Mouse (Mus musculus) forebrain, postnatal 0 days (tissue): ENCODE results near the gene Fads2. TPM values are rescaled to one million over a fixed set of nuclear protein-coding genes. Genes with fewer than 3 reads are reported as not detected.

Experiments used
- ATAC-seq: fragments of 200-750 bp; cut with Nextera tagmentation; 2 replicates; pipeline ENCODE4 v1.8.0; 2017; ENCODE audit warnings: mild to moderate bottlenecking, moderate library complexity
- DNase-seq: peaks from one replicate; pipeline ENCODE4 v3.0.0-alpha.2; 2015
- H3K27ac ChIP-seq: fragments of 300-500 bp; sonication (generic); 2 replicates; pipeline ENCODE4 v1.5.1; 2014; ENCODE audit warnings: low read depth, mild to moderate bottlenecking, antibody characterized with exemption, low read length, moderate library complexity, mixed read lengths
- H3K27me3 ChIP-seq: fragments of 300-500 bp; sonication (generic); 2 replicates; pipeline ENCODE4 v1.6.1; 2014; ENCODE audit warnings: mild to moderate bottlenecking, low read length, mixed read lengths; ENCODE audit not compliant: insufficient read depth
- H3K36me3 ChIP-seq: fragments of 300-500 bp; sonication (generic); 2 replicates; pipeline ENCODE4 v1.6.1; 2014; ENCODE audit warnings: mild to moderate bottlenecking, moderate library complexity; ENCODE audit not compliant: insufficient read depth
- H3K4me1 ChIP-seq: fragments of 300-500 bp; sonication (generic); 2 replicates; pipeline ENCODE4 v1.6.1; 2014; ENCODE audit warnings: antibody characterized with exemption; ENCODE audit not compliant: insufficient read depth
- H3K4me2 ChIP-seq: fragments of 300-500 bp; sonication (generic); 2 replicates; pipeline ENCODE4 v1.6.1; 2014; ENCODE audit warnings: low read depth, mild to moderate bottlenecking, moderate library complexity
- H3K4me3 ChIP-seq: fragments of 300-500 bp; sonication (generic); 2 replicates; pipeline ENCODE4 v1.5.1; 2014; ENCODE audit warnings: low read depth, low read length, mixed read lengths
- H3K9ac ChIP-seq: fragments of 300-500 bp; sonication (generic); 2 replicates; pipeline ENCODE4 v1.6.1; 2014; ENCODE audit warnings: mild to moderate bottlenecking
- H3K9me3 ChIP-seq: fragments of 300-500 bp; sonication (generic); 2 replicates; pipeline ENCODE4 v1.6.1; 2016; ENCODE audit warnings: low read length
- CTCF ChIP-seq: sonication (generic); IDR thresholded peaks from 2 replicates; pipeline ENCODE4 v1.5.1; 2016; ENCODE audit warnings: antibody characterized with exemption, control low read depth, low read depth
- WGBS: fragments of 180-500 bp; shearing (Covaris S2); extraction: QIAGEN DNeasy Blood & Tissue Kit; methylation state at CpG from one replicate; pipeline ENCODE4 v1.1.7; 2014; 5-methylcytosine and 5-hydroxymethylcytosine counted together
- polyA plus RNA-seq: library from polyadenylated mRNA; unstranded; fragments of >200 nt; fragmentation: Nextera tagmentation; extraction: Ambion mirVana; gene quantifications from 2 replicates; pipeline ENCODE4 v1.2.1, GENCODE M21; 2015
- total RNA-seq: library from RNA; depleted of rRNA; stranded (reverse); fragments of >200 nt; gene quantifications from 2 replicates; pipeline ENCODE4 v1.2.3, GENCODE M21; 2014

The Fads2 gene
- total and polyA plus RNA-seq, 2 experiments from 2014 or later = 248 to 249 TPM

DNA sequence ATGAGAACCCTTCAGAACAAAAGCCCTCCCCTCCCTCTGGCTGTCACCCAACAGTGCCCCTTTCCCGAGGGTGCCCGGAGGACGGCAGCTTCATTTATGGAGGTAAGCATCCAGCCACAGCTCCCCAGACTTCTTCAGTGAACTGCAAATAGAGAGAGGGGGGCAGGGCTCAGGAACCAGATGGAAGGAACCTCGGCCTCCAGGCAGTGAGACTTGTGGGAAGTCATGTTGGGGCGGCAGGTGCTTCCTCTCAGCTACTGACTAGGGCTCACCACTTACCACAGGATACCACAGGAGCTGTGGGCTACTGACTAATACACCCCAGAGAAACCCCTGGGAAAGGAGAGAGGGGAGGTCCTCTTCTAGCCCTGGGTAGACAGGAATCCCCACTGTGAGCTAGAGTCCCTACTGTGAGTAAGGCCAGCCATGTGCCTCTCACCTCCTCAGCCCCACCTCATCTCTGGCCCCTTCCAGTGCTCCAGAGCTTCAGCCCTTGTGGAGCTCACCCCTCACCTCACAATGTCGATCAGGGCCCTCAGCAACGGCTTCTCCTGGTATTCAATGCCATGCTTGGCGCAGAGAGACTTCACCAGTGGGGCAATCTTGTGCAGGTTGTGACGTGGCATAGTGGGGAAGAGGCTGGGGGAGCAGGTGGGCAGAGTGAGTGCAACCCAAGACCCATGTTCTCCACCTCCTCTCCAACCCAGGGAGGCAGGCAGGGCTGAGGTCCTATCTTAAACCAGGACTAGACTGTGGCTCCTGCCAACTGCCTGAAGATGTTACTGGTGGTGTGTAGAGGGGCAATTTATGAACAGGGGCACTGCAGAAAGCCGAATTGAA is 37.2 kb downstream of the Fads2 start:
- no peak for TF ChIP-seq CTCF
- Histone ChIP-seq H3K4me3 (no peak overlapping the region), H3K4me2 (no peak overlapping the region), H3K9me3 (no peaks in the 10 kb centered on the region), H3K4me1 (no peaks in the 10 kb centered on the region), H3K27ac (no peak overlapping the region), H3K27me3 (no peaks in the 10 kb centered on the region), H3K9ac (no peak overlapping the region), H3K36me3 (peaks cover 80% of the 10 kb centered on the region)
- WGBS = 69% methylated on average over 10 of the region's 10 CpGs
- ATAC-seq (no peak), DNase-seq (no peak)

DNA sequence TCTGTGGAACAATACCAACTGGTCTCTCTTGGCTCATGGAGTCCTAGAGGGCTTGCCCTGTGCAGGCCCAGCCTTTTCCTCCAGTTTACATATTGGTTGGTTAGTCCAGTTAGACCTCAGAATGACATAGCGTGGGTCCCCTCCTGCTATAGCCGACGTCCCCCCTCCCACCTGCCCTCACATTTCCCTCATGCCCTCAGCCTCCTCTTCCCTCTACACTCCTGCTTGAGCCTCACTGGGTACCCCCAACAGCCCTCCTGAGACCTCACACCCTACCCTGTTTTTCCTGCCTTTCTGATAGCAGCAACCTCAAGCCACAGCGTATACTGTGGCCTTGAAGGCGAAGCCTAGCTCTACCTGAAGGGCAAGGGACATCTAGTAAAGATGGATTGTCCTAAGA is 38.7 kb downstream of the Fads2 start:
- no peak for TF ChIP-seq CTCF
- no peak for ATAC-seq
- Histone ChIP-seq H3K9me3 (no peaks in the 10 kb centered on the region), H3K9ac (no peak overlapping the region), H3K4me3 (no peak overlapping the region), H3K36me3 (peaks cover 76% of the 10 kb centered on the region), H3K27me3 (no peaks in the 10 kb centered on the region), H3K4me1 (no peaks in the 10 kb centered on the region), H3K4me2 (no peak overlapping the region), H3K27ac (no peak overlapping the region)
- WGBS = 97% methylated on average over 5 of the region's 5 CpGs
- no peak for DNase-seq

DNA sequence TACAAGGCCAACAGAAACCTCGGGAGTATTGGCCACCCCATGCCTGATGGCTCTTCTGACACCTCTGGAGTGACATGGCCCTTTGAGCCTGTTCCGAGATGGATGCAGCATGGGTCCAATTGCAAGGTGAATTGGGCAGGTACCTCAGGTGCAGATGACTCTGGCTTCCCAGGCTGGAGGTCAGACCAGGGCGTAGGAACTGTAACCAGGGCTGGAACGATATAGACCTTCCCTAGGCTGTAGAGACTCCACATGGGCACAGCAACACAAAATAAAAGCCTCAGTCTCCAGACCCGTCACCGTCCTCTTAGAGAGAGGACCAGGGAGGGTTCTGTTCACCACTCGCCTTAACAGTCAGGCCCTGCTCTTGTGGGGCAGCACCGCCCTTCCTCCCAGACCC is 39.3 kb downstream of the Fads2 start:
- H3K9ac ChIP-seq = no peak overlapping the region
- H3K4me2 ChIP-seq = no peak overlapping the region
- ATAC-seq = no peak
- H3K27me3 ChIP-seq = no peaks in the 10 kb centered on the region
- no peaks in the 10 kb centered on the region for H3K9me3 ChIP-seq
- peaks cover 77% of the 10 kb centered on the region for H3K36me3 ChIP-seq
- H3K4me3 ChIP-seq = no peak overlapping the region
- TF ChIP-seq CTCF = no peak
- no peak for DNase-seq
- H3K27ac ChIP-seq = no peak overlapping the region
- H3K4me1 ChIP-seq = no peaks in the 10 kb centered on the region
- 91% methylated on average over 8 of the region's 8 CpGs for WGBS

DNA sequence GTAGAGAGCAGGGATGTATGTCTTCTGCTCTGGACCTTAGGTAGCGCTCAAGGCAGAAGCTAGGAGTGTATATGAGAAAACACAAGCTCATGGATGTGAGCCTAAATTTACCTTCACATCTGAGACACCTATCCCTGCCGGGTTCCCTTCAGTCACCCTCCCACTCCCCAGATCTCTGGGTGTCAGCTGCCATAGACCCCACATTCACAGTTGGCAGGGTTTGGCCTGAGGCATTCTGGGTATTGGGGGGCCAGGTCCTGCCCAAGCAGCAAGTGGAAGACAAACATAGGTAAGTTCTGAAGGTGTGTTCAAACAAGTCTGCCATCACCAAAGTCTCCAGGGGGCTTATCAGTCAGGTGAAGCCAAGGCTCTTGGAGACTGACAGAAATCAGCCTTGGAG is 39.9 kb downstream of the Fads2 start:
- ATAC-seq (no peak), DNase-seq (no peak)
- peaks cover 77% of the 10 kb centered on the region for H3K36me3 ChIP-seq
- no peak overlapping the region for H3K9ac ChIP-seq
- WGBS = 95% methylated on average over 2 of the region's 2 CpGs
- H3K27ac ChIP-seq = no peak overlapping the region
- no peak overlapping the region for H3K4me2 ChIP-seq
- H3K4me1 ChIP-seq = no peaks in the 10 kb centered on the region
- no peaks in the 10 kb centered on the region for H3K9me3 ChIP-seq
- H3K27me3 ChIP-seq = no peaks in the 10 kb centered on the region
- no peak overlapping the region for H3K4me3 ChIP-seq
- no peak for TF ChIP-seq CTCF

DNA sequence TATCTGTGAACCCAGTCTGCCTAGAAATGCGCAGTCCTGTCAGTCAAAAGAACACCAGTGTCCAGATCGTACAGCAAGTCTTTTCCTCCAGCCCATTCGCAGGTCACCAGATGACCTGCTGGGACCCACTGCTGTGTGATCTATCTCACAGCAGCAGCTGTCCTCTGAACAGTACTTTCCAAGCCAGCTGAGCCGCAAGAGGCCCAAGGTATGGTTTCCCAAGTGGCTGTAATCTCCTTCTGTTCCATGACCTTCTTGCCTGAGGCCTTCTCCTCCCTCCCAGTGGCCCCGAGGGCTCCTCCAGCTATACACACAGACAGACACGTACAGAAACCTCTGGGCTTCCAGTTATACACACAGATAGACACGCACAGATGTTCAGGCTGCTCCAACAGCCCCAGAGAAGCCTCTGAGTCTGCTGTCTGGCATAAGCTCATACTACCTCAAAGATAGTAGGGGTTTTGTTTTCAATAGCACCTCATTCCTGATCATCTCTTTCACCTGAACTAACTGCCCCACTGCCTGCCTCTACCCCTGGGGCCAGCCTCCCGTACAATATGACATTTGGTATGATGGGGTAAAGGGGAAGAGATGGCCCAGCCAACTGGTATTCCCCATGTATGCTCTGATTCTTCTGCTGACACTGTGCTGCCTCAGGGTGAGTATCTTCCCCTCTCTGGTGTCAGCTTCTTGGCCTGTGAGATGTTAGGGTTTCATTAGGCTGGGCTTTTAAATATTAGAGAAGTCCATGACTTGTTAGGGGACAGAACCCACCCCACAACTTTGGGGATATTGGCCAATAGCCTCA is 40.6 kb downstream of the Fads2 start:
- WGBS = 59% methylated on average over 8 of the region's 8 CpGs
- Histone ChIP-seq H3K36me3 (peaks cover 77% of the 10 kb centered on the region), H3K27ac (no peak overlapping the region), H3K27me3 (no peaks in the 10 kb centered on the region), H3K9ac (no peak overlapping the region), H3K4me3 (no peak overlapping the region), H3K4me1 (no peaks in the 10 kb centered on the region), H3K9me3 (no peaks in the 10 kb centered on the region), H3K4me2 (no peak overlapping the region)
- no peak for DNase-seq
- ATAC-seq = no peak
- no peak for TF ChIP-seq CTCF

DNA sequence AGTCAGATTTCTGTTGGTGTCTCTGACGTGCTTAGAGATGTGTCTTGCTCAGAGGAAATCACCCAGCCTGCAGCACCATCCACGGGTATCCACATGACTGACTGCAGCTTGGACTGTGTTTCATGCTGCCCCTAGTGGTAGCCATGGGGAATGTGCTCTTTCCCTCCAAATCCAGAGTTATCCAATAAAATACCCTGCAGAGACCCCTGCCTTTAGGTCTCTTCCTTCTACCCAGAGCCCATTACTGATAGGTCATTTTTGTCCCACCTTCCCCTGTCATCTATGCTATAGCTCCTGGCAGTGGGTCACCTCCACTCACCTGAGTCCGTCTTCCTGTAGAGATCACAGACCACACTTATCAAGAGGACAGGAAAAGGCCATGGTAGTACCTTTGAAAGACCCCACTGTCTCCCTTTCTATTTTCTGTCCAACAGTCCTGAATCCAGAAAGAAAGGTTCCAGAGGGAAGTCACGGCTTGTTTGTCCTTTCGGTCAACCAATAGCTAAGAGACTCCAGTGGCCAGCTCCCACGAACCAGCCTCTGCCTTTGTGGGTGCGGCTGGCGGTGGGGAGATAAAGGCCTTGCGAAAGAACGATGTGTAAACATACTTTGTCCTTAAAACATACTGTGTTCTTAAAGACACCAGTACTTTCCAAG is 41.5 kb downstream of the Fads2 start:
- H3K9me3 ChIP-seq = no peaks in the 10 kb centered on the region
- peak overlapping the region; percentile 35; the same call in 1 of the 2 replicates for H3K27ac ChIP-seq
- WGBS = 54% methylated on average over 10 of the region's 10 CpGs
- no peaks in the 10 kb centered on the region for H3K27me3 ChIP-seq
- H3K4me3 ChIP-seq = no peak overlapping the region
- H3K4me2 ChIP-seq = no peak overlapping the region
- H3K9ac ChIP-seq = no peak overlapping the region
- DNase-seq (peak; percentile 75), ATAC-seq (peak; percentile 85)
- TF ChIP-seq CTCF = peak; percentile 93
- peaks cover 77% of the 10 kb centered on the region for H3K36me3 ChIP-seq
- H3K4me1 ChIP-seq = no peaks in the 10 kb centered on the region
